Mouse (Mus musculus): ENCODE measurements around the gene Skil.
A peak's percentile ranks its signal among the peaks of the same experiment; 100 is the strongest.

The Skil gene

DNA sequence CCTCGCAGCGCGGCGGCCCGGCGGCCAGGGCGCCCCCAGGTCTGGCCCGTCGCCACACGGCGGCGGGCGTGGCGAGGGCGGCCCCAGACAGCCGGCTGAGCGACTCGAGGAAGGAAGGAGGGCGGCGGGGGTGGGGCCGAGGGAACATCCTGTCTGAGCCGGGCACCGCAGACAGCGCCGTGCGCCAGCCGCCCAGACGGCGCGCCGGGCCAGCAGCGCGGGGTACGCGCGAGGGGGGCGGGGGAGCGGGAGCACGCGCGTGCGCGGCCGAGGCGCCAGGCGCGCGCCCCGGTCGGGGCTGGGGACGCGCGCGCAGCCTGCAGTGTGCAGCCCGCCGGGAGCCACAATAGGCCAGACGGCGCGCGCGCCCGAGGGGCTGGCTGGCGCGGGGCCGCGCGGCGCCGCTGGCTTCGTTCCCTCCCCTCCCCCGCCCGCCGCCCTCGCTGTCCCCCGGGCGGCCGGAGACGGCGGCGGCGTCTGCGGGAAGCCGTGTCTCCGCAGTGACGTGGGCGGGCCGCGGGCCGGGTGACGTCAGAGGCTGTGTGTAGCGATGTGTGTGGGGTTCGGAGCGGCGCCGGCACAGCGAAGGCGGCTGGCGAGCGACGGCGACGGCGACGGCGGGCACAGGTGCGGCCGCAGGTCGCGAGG is at the start of gene Skil:
Skil (plus strand) TSS at position 528 of the 648 bp plus-strand sequence.
- DNase-seq (ENCODE audit: low spot score in 2 of 2): peak; percentile 82 to 92

DNA sequence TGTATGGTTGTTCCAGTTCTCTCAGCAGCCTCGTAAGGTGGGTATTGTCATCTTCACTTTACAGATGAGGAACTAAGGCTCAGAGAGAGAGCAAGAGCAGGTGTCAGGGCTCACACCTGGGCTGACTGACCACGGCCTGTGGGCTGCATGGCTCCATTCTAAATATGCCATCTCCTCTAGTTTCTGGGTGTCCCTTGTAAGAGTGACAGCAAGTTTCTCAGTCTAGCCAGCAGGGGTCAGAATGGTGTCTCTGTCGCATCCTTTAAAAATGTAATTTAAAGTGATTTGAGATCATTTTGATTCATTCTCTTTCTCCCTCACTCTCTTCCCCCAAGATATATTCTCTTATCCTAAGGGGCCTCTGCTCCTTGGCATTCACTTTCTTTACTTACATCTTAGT is 47.6 kb upstream of the Skil start:
- DNase-seq (ENCODE audit: low spot score in 2 of 2): peak in 1 of 2 experiments; percentile 22

DNA sequence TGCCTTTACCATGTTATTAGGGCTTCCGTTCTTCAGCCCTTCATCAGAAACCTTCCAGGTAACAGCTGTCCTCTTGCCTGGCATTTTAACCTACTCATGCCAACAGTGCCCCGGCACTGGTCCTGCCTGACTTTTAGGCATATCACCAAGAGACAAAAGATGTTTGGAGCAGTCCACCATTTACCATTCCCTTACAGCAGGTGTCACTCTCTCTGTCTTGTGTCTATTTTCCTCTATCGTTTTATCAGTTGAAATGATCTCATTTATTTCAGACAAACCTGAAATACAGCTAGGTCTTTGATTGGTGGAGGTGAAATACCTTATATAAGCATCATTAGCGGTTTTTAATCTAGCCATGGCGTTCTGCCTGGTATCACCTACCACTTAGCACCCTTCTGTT is 45.8 kb upstream of the Skil start:
- no peak for DNase-seq (ENCODE audit: low spot score in 2 of 2)

GRCm38 (mm10) chr3:31050375-31050774 is 44.5 kb upstream of the Skil start:
- no peak for DNase-seq (ENCODE audit: low spot score in 2 of 2)

DNA sequence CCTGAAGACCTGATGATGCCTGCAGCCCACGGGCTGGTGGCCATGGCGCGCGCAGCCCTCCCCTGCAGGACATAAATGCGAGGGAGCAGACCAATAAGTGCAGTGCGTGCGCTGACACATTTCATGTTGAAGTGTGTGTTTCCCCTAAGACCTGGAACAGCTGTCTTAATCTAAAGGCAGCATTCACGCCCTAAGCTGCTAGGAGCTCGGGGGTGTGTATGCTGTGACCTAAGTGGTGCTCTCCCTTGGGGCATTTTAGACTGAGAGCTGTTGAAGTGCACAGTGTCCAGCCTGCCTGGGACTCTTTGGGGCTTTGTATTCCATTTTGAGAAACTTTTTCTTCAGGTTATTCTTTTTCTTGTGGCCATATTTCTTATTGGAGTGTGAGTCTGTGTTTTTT is 43.1 kb upstream of the Skil start:
- DNase-seq (ENCODE audit: low spot score in 2 of 2): no peak

GRCm38 (mm10) chr3:31053191-31053590 is 41.7 kb upstream of the Skil start:
- no peak for DNase-seq (ENCODE audit: low spot score in 2 of 2)

GRCm38 (mm10) chr3:31054888-31055287 is 40.0 kb upstream of the Skil start:
- DNase-seq (ENCODE audit: low spot score in 2 of 2): no peak

DNA sequence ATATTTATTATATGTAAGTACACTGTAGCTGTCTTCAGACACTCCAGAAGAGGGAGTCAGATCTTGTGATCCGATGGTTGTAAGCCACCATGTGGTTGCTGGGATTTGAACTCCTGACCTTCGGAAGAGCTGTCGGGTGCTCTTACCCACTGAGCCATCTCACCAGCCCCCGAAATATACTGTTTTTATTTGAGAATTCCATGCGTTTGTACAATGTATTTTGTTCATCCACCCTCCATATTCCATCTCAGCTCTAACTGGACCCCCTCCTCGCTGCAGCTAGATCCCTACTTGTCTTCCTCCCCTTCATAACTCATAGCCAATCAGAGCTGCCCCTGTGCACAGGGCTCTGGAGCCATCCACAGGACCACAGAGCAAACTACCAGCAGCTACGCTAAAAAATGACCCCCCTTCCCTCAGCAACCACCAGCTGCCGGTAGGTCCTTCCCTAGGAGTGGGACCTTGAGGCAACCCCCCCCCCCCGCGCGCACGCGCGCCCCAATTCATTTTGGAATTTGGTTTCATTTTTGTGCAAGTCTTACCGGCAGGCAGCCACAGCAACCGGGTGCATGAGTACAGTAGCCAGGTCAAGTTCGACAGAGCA is 38.7 kb upstream of the Skil start:
- DNase-seq (ENCODE audit: low spot score in 2 of 2): peak in 1 of 2 experiments; percentile 17

DNA sequence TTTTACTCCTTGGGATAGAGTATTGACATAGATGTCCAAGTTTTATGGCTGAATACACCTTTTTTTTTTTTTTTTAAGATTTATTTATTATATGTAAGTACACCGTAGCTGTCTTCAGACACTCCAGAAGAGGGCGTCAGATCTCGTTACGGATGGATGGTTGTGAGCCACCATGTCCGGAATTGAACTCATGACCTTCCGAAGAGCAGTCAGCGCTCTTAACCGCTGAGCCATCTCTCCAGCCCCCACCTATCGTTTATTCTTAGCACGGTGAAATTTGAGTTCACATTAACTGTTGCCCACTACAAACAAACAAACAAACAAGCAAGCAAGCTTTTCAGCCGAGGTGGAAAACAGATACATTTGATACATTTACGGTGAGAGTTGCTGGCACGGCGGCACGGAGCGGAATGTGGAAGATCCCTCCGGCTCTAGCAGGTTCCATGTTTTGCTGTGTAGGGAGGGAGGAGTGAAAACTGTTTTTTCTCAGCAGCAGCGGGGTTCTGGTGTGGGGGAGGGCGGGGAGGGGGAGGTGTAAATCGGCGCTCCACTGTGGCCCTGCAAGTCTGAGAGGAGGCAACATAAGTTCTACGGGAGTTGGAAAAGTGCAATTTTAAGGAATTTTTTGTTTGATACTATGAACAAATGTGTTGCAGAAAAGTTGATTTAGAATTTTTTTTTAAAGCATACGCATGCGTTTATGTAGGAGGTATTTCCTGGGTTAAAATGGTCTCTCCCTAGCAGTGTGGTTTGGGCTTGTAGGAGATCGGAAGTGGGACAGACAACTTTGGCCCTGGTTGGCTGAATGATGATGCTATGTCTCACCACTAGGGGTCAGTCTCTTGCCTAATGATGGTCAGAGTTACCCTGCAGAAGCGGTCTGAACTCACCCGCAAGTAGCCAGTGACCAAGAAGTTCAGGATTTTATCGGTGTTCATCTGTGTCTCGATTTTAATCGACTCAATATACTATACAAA is 37.9 kb upstream of the Skil start:
- DNase-seq (ENCODE audit: low spot score in 2 of 2): peak; percentile 36 to 68

GRCm38 (mm10) chr3:31060745-31061102 is 34.1 kb upstream of the Skil start:
- DNase-seq (ENCODE audit: low spot score in 2 of 2): no peak

DNA sequence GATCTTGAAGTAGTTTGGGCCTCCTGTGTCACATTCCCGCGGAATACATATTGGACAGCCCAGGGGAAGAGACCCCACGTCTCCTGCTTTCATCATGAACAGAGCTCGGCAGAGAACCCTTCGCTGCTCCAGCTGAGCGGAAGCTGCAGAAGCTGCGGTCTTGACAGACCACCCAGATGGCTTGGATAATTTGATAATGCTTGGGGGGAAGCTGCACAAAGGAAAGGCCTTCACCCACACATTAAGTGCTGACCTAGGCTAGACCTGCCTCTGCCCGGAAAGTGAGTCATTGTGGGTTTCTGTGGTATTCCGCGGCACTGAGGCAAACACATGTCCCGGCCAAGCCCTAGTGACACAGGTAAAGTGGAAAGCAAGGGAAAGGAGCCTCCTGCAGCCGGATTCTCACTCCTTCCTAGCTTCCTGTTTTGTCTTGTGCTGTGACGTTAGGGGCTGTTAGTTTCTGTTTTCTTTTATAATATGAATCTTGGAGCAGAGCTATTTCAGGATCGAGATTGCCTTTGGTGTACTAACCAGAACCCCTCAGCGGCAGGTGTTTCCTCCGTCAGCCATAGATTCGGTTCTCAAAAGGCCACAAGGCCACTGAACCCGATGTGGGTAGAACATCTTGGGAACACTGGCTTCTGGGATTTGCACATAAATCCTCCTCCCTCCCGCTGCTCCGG is 33.6 kb upstream of the Skil start:
- DNase-seq (ENCODE audit: low spot score in 2 of 2): peak; percentile 28 to 43

GRCm38 (mm10) chr3:31061786-31062120 is 33.1 kb upstream of the Skil start:
- DNase-seq (ENCODE audit: low spot score in 2 of 2): peak; percentile 34 to 50

DNA sequence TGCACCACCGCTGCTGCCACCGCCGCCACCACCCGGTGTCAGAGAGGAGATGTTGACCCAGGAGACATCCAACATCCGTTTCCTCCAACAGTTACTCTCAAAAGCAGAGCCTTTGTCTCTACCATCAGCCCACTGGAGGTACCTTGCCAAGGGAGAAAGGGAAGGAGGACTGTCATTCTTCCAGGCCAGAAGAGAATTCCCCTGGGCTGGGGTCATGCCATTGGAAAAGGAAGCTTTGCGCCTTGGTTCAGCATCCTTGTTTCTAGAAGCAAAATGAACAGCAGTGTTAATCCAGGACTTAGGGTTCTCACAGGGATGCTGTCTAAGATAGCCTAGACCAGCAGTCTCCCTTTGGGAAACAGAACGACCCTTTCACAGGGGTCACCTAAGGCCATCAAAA is 32.5 kb upstream of the Skil start:
- no peak for DNase-seq (ENCODE audit: low spot score in 2 of 2)

DNA sequence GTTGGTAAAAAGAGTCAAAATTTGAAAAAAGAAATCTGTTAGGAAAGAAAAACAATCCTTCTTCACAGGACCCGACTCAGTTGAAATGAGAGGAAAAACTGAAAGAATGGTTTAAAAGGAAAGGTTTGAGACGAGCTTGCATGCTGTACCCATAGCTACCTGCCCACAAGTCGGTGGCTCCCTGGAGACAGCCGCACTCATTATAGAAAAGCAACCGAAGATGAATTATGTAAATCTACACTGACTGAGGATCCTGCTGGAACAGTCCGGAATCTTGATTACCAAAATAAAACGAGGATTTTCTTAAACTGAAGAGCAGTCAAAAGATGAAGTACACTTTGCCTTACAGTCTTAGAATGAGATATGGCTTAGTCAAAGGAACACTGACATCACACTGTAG is 26.4 kb upstream of the Skil start:
- DNase-seq (ENCODE audit: low spot score in 2 of 2): no peak

DNA sequence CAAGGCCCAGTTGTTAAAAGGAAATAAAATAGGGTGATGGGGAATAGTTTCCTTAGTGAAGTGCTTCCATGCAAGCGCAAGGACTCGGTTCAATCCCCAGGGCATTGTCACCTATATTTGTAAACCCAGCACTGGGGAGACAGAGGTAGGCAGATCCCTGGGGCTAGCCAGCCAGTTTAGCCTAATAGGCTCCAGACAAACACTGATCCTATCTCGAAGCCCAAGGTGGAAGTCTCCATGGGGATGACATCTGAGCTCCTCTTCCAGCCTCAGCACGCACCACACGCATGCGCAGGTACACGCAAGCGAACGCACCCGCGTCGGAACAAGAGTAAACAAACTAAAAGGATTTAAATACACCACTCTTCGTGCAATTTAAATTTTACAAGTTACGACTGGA is 23.1 kb upstream of the Skil start:
- DNase-seq (ENCODE audit: low spot score in 2 of 2): no peak

GRCm38 (mm10) chr3:31075808-31076207 is 19.1 kb upstream of the Skil start:
- no peak for DNase-seq (ENCODE audit: low spot score in 2 of 2)

GRCm38 (mm10) chr3:31077068-31077703 is 17.7 kb upstream of the Skil start:
- no peak for DNase-seq (ENCODE audit: low spot score in 2 of 2)

DNA sequence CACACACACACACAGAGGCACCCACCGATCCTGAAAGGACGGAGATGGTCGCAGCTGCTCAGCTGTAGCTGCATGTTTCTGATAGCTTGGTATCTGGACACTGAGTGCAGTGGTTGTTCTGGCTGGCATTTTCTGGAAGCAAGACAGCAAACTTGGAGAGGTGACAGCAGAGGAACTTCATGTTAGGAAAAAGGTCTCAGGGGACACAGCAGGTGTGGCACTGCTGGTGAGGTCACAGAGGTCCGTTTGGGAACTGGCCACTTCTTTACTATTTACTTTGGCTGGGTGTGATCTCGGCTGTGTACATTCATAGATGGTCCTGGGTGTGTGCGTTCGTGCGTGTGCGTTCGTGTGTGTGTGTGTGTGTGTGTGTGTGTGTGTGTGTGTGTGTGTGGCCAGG is 15.4 kb upstream of the Skil start:
- no peak for DNase-seq (ENCODE audit: low spot score in 2 of 2)

DNA sequence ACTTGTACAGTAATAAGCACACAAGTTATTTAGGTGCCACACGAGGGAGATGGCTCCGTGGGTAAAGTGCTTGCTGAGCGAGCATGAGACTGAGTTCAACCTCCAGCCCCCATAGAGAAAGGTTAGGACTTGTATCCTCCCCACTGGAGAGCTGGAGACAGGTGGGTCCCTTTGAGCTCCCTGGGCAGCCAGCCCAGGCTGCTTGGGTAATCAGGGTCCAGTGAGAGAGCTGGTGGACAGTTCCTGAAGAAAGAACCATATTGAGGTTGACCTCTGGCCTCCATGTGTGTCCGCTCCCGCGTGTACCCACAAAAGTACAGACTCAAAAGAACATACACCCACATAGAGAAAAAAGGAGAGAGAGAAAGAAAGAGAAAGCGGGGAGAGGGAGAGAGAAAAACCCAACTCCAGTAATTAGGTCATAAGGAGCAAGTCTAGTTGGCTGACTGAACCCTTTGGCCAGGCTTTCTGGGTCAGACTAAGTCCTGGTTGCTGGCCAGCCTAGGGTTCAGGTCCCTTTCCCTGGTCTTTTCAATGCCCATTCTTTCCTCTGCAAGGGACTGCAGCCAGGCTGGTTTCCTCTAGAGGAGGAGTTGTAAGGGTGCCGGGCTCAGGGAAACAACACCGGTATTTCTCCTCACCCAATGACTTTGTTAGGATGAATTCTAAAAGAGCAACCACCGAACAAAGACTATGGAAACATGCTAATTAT is 13.9 kb upstream of the Skil start:
- no peak for DNase-seq (ENCODE audit: low spot score in 2 of 2)

DNA sequence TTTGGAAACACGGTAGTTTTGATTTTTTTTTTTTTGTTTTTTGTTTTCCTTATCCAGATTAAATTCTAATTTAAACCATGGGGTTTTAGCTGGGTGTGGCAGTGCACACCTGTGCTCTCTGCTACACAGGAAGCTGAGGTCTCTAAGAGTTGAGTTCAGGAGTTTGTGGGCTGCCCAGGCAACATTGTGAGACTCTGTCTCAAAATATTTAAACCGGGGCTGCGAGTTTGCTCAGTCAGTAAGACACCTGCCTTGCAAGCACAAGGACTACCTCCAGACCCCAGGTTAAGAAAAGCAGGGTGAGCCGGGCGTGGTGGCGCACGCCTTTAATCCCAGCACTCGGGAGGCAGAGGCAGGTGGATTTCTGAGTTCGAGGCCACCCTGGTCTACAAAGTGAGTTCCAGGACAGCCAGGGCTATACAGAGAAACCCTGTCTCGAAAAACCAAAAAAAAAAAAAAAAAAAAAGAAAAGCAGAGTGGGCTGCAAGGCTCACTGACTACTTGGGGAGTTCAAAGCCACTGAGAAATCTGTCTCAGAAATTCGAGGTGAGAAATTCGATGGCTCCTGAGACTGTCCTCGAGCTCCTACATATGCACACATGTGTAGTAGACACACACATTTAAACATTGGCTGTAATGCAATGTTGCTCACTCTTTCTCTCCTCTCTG is 11.9 kb upstream of the Skil start:
- DNase-seq (ENCODE audit: low spot score in 2 of 2): no peak

All from spleen, postnatal 10 days (tissue).